Mouse (Mus musculus) neural tube, embryonic 11.5 days (tissue): ENCODE data around the gene 4933434E20Rik. TPM values are rescaled to one million over a fixed set of nuclear protein-coding genes. Genes with fewer than 3 reads are reported as not detected.
A peak's percentile ranks its signal among the peaks of the same experiment; 100 is the strongest.

Experiments
- ATAC-seq: fragments of 200-750 bp; cut with Nextera tagmentation; 2 replicates; pipeline ENCODE4 v1.8.0; 2017; ENCODE audit warnings: moderate number of reproducible peaks, mild to moderate bottlenecking, moderate TSS enrichment, moderate library complexity; ENCODE audit not compliant: insufficient read depth, low FRiP score, low TSS enrichment
- DNase-seq: peaks from one replicate; pipeline ENCODE4 v3.0.0-alpha.2; 2015; ENCODE audit warnings: low spot score
- H3K27ac ChIP-seq: fragments of 300-500 bp; sonication (generic); 2 replicates; pipeline ENCODE4 v1.5.1; 2014; ENCODE audit warnings: low read depth, mild to moderate bottlenecking, low read length
- H3K27me3 ChIP-seq: fragments of 300-500 bp; sonication (generic); 2 replicates; pipeline ENCODE4 v1.6.1; 2014; ENCODE audit warnings: mild to moderate bottlenecking, low read length, mixed read lengths; ENCODE audit not compliant: control insufficient read depth, insufficient read depth
- H3K36me3 ChIP-seq: fragments of 300-500 bp; sonication (generic); 2 replicates; pipeline ENCODE4 v1.6.1; 2014; ENCODE audit warnings: mild to moderate bottlenecking, low read length, moderate library complexity, mixed read lengths; ENCODE audit not compliant: control insufficient read depth, insufficient read depth
- H3K4me1 ChIP-seq: fragments of 300-500 bp; sonication (generic); 2 replicates; pipeline ENCODE4 v1.6.1; 2014; ENCODE audit warnings: low read length, mixed read lengths; ENCODE audit not compliant: control insufficient read depth, insufficient read depth
- H3K4me2 ChIP-seq: fragments of 300-500 bp; sonication (generic); 2 replicates; pipeline ENCODE4 v1.6.1; 2014; ENCODE audit warnings: low read depth, mild to moderate bottlenecking, moderate library complexity
- H3K4me3 ChIP-seq: fragments of 300-500 bp; sonication (generic); 2 replicates; pipeline ENCODE4 v1.5.1; 2014; ENCODE audit warnings: low read depth, low read length
- H3K9ac ChIP-seq: fragments of 300-500 bp; sonication (generic); 2 replicates; pipeline ENCODE4 v1.6.1; 2014; ENCODE audit warnings: mild to moderate bottlenecking, low read length
- H3K9me3 ChIP-seq: fragments of 300-500 bp; sonication (generic); 2 replicates; pipeline ENCODE4 v1.6.1; 2016; ENCODE audit warnings: low read length; ENCODE audit not compliant: control insufficient read depth
- WGBS: fragments of 180-500 bp; shearing (Covaris S2); extraction: QIAGEN DNeasy Blood & Tissue Kit; methylation state at CpG from one replicate; pipeline ENCODE4 v1.1.7; 2014; 5-methylcytosine and 5-hydroxymethylcytosine counted together
- polyA plus RNA-seq: library from polyadenylated mRNA; unstranded; fragments of >200 nt; fragmentation: Nextera tagmentation; extraction: Ambion mirVana; gene quantifications from 2 replicates; pipeline ENCODE4 v1.2.1, GENCODE M21; 2014

Gene 4933434E20Rik
- polyA plus RNA-seq, 1 experiment from 2014 or later, result 197 TPM

DNA sequence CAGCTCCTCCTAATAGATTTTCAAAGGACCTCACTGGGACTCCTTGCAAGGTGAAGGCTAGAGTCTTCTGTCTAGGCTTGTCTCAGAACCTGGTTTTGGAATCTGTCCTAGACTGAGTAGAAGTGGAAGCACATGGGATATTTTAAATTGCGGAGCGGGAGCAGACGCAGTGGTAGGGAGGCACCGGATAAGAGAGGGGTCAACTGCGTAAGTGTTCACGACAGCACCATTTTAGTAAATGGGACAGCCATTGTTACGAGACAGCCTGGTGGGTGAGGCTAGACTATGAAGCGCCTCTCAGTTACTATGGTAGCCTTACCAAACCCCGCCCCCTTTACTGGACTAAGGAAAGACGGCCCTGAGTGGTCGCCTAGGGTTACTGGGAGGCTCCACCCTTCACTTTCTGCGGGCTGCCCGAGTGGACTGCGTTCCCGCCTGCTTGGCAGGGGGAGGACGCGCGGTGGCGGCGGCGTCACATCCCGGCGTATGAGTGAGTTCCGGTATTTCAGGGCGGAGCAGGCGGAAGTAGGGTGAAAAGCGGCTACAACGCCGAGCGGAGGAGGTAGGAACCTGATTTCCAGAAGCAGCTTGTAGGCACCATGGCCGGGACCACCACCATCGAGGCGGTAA lies 27.8 kb downstream of the 4933434E20Rik start:
- H3K27me3 ChIP-seq, result no peaks in the 10 kb centered on the region
- H3K4me2 ChIP-seq, result peak overlapping the region; percentile 87
- peaks cover 14% of the 10 kb centered on the region for H3K4me1 ChIP-seq
- DNase-seq (peak; percentile 96), ATAC-seq (peak; percentile 98)
- no peaks in the 10 kb centered on the region for H3K9me3 ChIP-seq
- peak overlapping the region; percentile 80 for H3K27ac ChIP-seq
- WGBS, result 2% methylated on average over 32 of the region's 33 CpGs
- H3K9ac ChIP-seq, result peak overlapping the region; percentile 88
- no peaks in the 10 kb centered on the region for H3K36me3 ChIP-seq
- peak overlapping the region; percentile 91 for H3K4me3 ChIP-seq

DNA sequence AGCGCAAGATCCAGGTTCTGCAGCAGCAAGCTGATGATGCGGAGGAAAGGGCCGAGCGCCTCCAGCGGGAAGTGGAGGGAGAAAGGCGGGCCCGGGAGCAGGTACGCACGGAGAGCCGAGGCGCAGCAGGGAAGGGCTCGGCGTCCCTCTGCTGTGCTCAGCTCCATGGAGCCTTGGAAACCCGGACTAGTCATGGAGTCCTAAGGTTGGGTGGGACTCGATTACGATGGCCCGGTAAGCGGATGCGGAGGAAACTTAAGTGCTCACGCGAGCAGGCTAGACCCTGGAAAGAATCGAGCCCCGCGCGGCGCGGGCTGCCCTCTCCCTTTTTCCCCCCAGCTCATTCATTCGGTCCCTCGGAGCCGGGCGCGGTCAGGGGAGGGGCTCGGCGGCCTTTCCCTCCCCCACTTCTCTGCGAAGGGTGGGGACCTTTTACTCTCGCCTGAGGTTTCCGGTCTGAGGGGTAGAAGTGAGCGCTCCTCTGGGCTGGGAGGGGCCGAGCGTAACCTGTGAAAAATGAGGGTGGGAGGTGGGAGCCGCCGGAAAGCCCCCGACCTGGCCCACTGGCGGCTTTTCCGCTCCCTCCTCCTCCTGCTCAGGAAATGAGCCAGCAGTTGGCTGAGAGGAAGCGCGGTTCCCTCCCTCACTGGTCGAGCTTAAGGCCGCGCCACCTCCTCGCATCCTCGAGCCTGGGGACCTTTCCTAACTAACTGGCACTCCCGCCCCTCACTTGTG lies 28.5 kb downstream of the 4933434E20Rik start:
- Histone ChIP-seq H3K9ac (peak overlapping the region; percentile 88), H3K4me3 (peak overlapping the region; percentile 91), H3K4me2 (peak overlapping the region; percentile 87), H3K36me3 (no peaks in the 10 kb centered on the region), H3K27ac (peak overlapping the region; percentile 80), H3K9me3 (no peaks in the 10 kb centered on the region), H3K4me1 (peaks cover 14% of the 10 kb centered on the region), H3K27me3 (no peaks in the 10 kb centered on the region)
- WGBS, result under 1% methylated on average over 53 of the region's 53 CpGs
- ATAC-seq, result peak; percentile 64
- peak; percentile 69 for DNase-seq

DNA sequence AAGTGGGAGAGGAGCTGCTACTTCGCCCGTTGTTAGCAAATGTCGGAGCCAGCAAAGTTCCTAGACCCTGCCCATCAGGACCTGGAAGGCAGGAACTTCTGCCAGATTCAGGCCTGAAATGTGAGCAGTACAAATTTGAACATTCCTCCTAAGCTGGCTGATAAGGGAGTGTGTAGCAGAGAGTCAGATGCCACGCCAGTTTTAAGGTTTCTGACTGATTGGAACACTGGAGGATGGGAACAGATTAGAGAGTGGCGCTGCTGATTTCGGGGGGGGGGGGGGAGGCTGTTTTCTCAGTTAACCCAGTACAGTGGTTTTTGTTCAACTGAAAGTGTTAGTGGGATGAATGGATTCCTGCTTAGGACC lies 29.0 kb downstream of the 4933434E20Rik start:
- Histone ChIP-seq H3K9me3 (no peaks in the 10 kb centered on the region), H3K4me2 (peak overlapping the region; percentile 87), H3K27ac (peak overlapping the region; percentile 80; the same call in 1 of the 2 replicates), H3K4me1 (peaks cover 14% of the 10 kb centered on the region), H3K9ac (peak overlapping the region; percentile 88), H3K4me3 (peak overlapping the region; percentile 91), H3K27me3 (no peaks in the 10 kb centered on the region), H3K36me3 (no peaks in the 10 kb centered on the region)
- ATAC-seq (no peak), DNase-seq (no peak)
- WGBS, result 4% methylated on average over 6 of the region's 6 CpGs

DNA sequence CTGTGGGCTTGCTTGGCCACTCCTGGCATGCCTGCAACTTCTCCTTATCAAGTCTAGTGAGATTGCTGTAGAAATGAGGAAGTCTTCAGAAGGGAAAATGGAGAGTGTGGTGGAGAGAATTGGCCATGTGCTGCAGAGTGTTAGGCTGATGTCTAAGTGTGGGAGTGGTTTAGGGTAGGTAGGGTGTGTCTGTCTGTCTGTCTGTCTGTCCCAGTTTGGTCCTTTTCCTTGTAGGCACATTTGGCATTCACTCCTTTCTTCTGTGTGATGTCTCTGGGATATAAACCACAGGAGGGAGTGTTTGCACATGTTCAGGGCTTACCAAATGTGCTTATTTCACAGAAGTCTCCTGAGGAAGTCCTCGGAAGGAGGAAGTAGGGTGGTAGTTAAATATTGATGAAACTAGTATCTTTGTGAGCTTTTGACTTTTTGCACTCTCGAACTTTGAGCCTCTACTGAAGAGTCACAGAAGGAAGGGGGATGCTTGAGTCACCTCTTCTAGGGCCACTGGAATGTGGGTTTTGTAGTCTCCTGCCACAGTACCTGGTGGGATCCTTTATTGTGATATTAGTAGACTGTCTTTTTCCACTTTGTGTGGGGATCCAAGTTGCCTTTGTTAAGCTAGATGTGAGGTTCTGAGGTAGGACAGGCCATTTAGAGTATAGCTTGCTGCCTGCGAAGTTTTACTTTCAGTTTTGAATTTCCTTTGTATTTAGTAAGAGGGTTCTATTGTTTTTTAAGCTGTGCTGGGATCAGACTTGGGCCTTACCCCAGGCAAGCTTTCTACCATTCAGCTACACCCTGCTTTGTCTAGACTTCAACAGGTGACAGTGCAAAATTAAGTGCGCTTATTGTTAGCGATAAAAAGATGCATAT lies 30.2 kb downstream of the 4933434E20Rik start:
- peak overlapping the region; percentile 91 for H3K4me3 ChIP-seq
- no peak for DNase-seq
- H3K4me1 ChIP-seq, result peaks cover 14% of the 10 kb centered on the region
- H3K27ac ChIP-seq, result no peak overlapping the region
- no peak for ATAC-seq
- 0 out of 2 replicates have a peak overlapping the region, but pooled peaks have one; percentile 7 for H3K9ac ChIP-seq
- H3K4me2 ChIP-seq, result peak overlapping the region; percentile 87
- no peaks in the 10 kb centered on the region for H3K27me3 ChIP-seq
- H3K9me3 ChIP-seq, result no peaks in the 10 kb centered on the region
- WGBS, result 82% methylated on average over 5 of the region's 5 CpGs
- H3K36me3 ChIP-seq, result no peaks in the 10 kb centered on the region

DNA sequence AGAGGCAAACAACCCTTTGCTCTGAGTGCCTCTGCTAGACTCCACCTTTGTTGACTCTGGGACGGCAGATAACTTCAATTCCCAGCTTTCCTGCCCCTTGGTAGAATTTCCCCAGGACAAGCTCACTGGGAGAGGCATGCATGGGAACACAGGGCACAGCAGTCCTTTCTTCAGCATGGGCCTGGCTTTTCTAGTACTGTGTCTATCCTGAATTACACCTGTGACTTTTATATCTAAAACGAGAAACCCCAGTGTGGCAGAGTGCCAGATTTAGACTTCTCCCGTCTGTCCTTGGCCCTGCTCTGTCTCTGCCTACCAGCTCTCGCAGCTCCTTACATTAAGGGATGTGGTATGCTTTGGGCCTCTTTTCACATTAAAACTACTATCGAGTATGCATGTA lies 31.6 kb downstream of the 4933434E20Rik start:
- H3K27ac ChIP-seq, result no peak overlapping the region
- no peak overlapping the region for H3K4me3 ChIP-seq
- no peaks in the 10 kb centered on the region for H3K27me3 ChIP-seq
- WGBS, result 81% methylated on average over 5 of the region's 5 CpGs
- peaks cover 14% of the 10 kb centered on the region for H3K4me1 ChIP-seq
- no peaks in the 10 kb centered on the region for H3K9me3 ChIP-seq
- no peak overlapping the region for H3K9ac ChIP-seq
- DNase-seq (no peak), ATAC-seq (no peak)
- peaks cover 6% of the 10 kb centered on the region for H3K36me3 ChIP-seq
- no peak overlapping the region for H3K4me2 ChIP-seq

DNA sequence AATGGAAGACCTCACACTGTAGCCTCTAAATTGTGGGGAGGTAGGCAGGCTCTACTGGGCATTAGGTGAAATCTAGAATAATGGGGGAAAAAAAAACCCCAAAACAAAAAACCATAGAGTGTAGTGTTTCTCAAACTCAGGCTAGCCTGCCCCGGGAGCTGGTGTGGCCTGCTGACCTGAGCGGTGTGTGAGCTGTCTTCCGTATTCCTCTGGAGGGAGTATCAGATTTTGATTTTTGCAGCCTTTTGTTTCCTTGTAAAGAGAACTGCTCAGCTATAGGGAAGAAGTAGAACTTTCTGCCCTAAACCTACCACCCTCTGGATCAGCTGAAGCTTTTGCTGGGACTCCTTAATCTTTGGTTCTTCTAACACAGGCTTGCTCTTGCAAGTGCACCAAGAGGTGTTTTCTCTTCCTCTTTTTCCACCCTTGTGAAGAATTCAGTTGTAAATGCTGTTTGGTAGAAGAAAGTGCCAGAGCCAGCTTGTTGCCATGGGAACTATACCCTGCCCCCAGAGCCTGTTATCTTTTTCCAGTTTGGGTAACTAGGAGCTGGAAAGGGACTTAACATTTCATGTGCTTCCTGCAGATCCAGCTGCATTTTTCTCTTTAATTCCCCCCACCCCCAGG lies 32.4 kb downstream of the 4933434E20Rik start:
- H3K4me2 ChIP-seq, result no peak overlapping the region
- no peak overlapping the region for H3K9ac ChIP-seq
- ATAC-seq (no peak), DNase-seq (no peak)
- H3K4me3 ChIP-seq, result no peak overlapping the region
- H3K27ac ChIP-seq, result no peak overlapping the region
- peaks cover 10% of the 10 kb centered on the region for H3K4me1 ChIP-seq
- WGBS, result 60% methylated on average over 3 of the region's 3 CpGs
- H3K9me3 ChIP-seq, result no peaks in the 10 kb centered on the region
- no peaks in the 10 kb centered on the region for H3K27me3 ChIP-seq
- H3K36me3 ChIP-seq, result peaks cover 13% of the 10 kb centered on the region

DNA sequence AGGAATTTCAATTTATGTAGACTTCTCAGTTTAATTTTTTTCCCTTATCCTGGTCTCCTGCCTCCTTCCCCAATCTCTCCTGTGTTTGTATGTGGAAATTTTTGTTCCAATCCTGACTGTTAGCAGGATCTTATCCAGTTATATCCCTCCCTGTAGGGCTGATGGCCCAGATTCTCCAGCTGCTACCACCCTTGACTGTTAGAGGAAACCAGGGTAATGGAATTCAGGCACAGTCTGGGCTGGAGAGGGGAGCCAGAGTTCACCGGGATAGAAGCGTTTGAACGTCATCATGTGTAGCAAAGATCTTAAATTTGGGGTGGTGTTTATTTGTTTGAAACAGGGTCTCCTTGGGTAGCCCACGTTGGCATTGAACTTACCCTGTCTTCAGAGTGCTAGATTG lies 33.4 kb downstream of the 4933434E20Rik start:
- Histone ChIP-seq H3K4me1 (peaks cover 7% of the 10 kb centered on the region), H3K4me2 (no peak overlapping the region), H3K9ac (no peak overlapping the region), H3K27me3 (no peaks in the 10 kb centered on the region), H3K4me3 (no peak overlapping the region), H3K36me3 (peaks cover 16% of the 10 kb centered on the region), H3K27ac (no peak overlapping the region), H3K9me3 (no peaks in the 10 kb centered on the region)
- ATAC-seq, result no peak
- 87% methylated on average over 4 of the region's 4 CpGs for WGBS
- DNase-seq, result no peak

DNA sequence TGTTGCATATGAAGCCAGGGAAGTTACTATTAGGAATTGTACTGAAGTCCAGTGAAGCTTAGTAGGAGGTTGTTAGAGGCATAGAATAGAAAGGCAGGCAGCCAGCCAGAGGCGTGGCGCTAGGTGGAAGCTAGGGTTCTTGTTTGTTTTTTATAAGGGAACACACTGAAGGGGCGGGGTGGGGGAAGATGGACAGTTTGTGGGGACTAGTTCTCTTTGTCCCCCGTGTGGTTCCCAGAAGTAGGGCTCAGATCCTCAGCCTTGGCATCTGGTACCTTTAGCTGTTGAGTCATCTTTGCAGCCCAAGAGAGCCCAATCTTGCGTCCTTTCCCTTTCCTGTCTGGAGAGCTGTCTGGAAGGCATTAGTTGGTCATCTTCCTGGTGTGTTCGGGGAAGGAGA lies 33.8 kb downstream of the 4933434E20Rik start:
- WGBS, result 81% methylated on average over 6 of the region's 6 CpGs
- DNase-seq, result no peak
- no peaks in the 10 kb centered on the region for H3K27me3 ChIP-seq
- peaks cover 16% of the 10 kb centered on the region for H3K36me3 ChIP-seq
- ATAC-seq, result no peak
- H3K4me2 ChIP-seq, result no peak overlapping the region
- H3K27ac ChIP-seq, result no peak overlapping the region
- H3K9me3 ChIP-seq, result no peaks in the 10 kb centered on the region
- no peak overlapping the region for H3K9ac ChIP-seq
- peaks cover 7% of the 10 kb centered on the region for H3K4me1 ChIP-seq
- H3K4me3 ChIP-seq, result no peak overlapping the region
